Mouse (Mus musculus) thymus, adult 2 months (tissue): ENCODE measurements around the gene Tjp1. TPM values are rescaled to one million over a fixed set of nuclear protein-coding genes. Genes with fewer than 3 reads are reported as not detected.

Experiments
- DNase-seq: peaks from one replicate; pipeline ENCODE4 v3.0.0; 2021
- H3K27ac ChIP-seq: fragments of 200-500 bp; 2 replicates; pipeline ENCODE4 v1.5.1; 2012; ENCODE audit warnings: low read length, control low read depth; ENCODE audit not compliant: control insufficient read depth, insufficient read depth
- H3K27me3 ChIP-seq: fragments of 200-500 bp; 2 replicates; pipeline ENCODE4 v1.6.1; 2012; ENCODE audit warnings: mild to moderate bottlenecking, low read length, moderate library complexity, mixed read lengths; ENCODE audit not compliant: control insufficient read depth, insufficient read depth
- H3K36me3 ChIP-seq: fragments of 200-500 bp; 2 replicates; pipeline ENCODE4 v1.6.1; 2012; ENCODE audit warnings: mild to moderate bottlenecking, low read length, moderate library complexity; ENCODE audit not compliant: control insufficient read depth, insufficient read depth
- H3K4me1 ChIP-seq: fragments of 200-500 bp; replicated peaks from 2 replicates; pipeline ENCODE4 v1.6.1; 2012; ENCODE audit warnings: low read length; ENCODE audit not compliant: control insufficient read depth, insufficient read depth
- H3K4me3 ChIP-seq: fragments of 200-500 bp; 2 replicates; pipeline ENCODE4 v1.5.1; 2012; ENCODE audit warnings: mild to moderate bottlenecking, low read length, control low read depth, moderate library complexity; ENCODE audit not compliant: control insufficient read depth, insufficient read depth
- CTCF ChIP-seq: fragments of 200-500 bp; IDR thresholded peaks from 2 replicates; pipeline ENCODE4 v1.5.1; 2012; ENCODE audit warnings: mild to moderate bottlenecking, control low read depth, low read length, moderate library complexity, borderline replicate concordance; ENCODE audit not compliant: control insufficient read depth, poor library complexity, insufficient read depth; ENCODE audit errors: extremely low read depth
- POLR2A ChIP-seq: fragments of 200-500 bp; IDR thresholded peaks from 2 replicates; pipeline ENCODE4 v1.6.1; 2012; ENCODE audit warnings: mild to moderate bottlenecking, low read length, control low read depth, moderate library complexity; ENCODE audit not compliant: control insufficient read depth, poor library complexity, insufficient read depth; ENCODE audit errors: extremely low read depth
- WGBS: fragments of 180-500 bp; shearing (Covaris S2); methylation state at CpG from one replicate; pipeline ENCODE4 v1.1.7; 2018; 5-methylcytosine and 5-hydroxymethylcytosine counted together
- polyA plus RNA-seq: library from polyadenylated mRNA; depleted of rRNA; stranded (reverse); fragments of >200 nt; gene quantifications from 2 replicates; pipeline ENCODE4 v1.2.3, GENCODE M21; 2012

Gene Tjp1
- polyA plus RNA-seq, 1 experiment = 3.6 TPM

GRCm38 (mm10) chr7:65490526-65490925, 37.1 kb downstream of the Tjp1 start:
- Histone ChIP-seq H3K27ac (no peak overlapping the region), H3K36me3 (no peaks in the 10 kb centered on the region), H3K27me3 (no peaks in the 10 kb centered on the region), H3K4me1 (no peaks in the 10 kb centered on the region), H3K4me3 (no peak overlapping the region)
- TF ChIP-seq POLR2A = no peak
- no peak for TF ChIP-seq CTCF
- DNase-seq = no peak
- WGBS = 85% methylated on average over 7 of the region's 7 CpGs

GRCm38 (mm10) chr7:65489742-65490141, 37.8 kb downstream of the Tjp1 start:
- no peaks in the 10 kb centered on the region for H3K4me1 ChIP-seq
- WGBS = 90% methylated on average over 9 of the region's 9 CpGs
- no peak for TF ChIP-seq POLR2A
- TF ChIP-seq CTCF = no peak

GRCm38 (mm10) chr7:65489195-65489594, 38.4 kb downstream of the Tjp1 start:
- no peak for TF ChIP-seq CTCF
- TF ChIP-seq POLR2A = no peak
- 94% methylated on average over 6 of the region's 6 CpGs for WGBS

More at GRCm38 (mm10) chr7:65489742-65490141, 37.8 kb downstream of the Tjp1 start:
- Histone ChIP-seq H3K27me3 (no peaks in the 10 kb centered on the region), H3K4me3 (no peak overlapping the region), H3K27ac (no peak overlapping the region), H3K36me3 (no peaks in the 10 kb centered on the region)
- DNase-seq = no peak

GRCm38 (mm10) chr7:65486259-65486681, 41.3 kb downstream of the Tjp1 start:
- Histone ChIP-seq H3K36me3 (no peaks in the 10 kb centered on the region), H3K27ac (no peak overlapping the region), H3K4me1 (no peaks in the 10 kb centered on the region), H3K4me3 (no peak overlapping the region), H3K27me3 (no peaks in the 10 kb centered on the region)
- TF ChIP-seq CTCF (no peak), POLR2A (no peak)
- no peak for DNase-seq
- WGBS = 24% methylated on average over 13 of the region's 13 CpGs

More at GRCm38 (mm10) chr7:65489195-65489594, 38.4 kb downstream of the Tjp1 start:
- Histone ChIP-seq H3K27ac (no peak overlapping the region), H3K27me3 (no peaks in the 10 kb centered on the region), H3K4me3 (no peak overlapping the region), H3K36me3 (no peaks in the 10 kb centered on the region), H3K4me1 (no peaks in the 10 kb centered on the region)
- no peak for DNase-seq

GRCm38 (mm10) chr7:65484170-65484778, 43.3 kb downstream of the Tjp1 start:
- WGBS = 19% methylated on average over 5 of the region's 5 CpGs
- H3K4me1 ChIP-seq = no peaks in the 10 kb centered on the region
- H3K36me3 ChIP-seq = no peaks in the 10 kb centered on the region
- H3K27me3 ChIP-seq = no peaks in the 10 kb centered on the region
- no peak for TF ChIP-seq CTCF
- no peak for TF ChIP-seq POLR2A
- H3K27ac ChIP-seq = no peak overlapping the region
- H3K4me3 ChIP-seq = no peak overlapping the region
- no peak for DNase-seq

- Histone ChIP-seq H3K27ac (no peak overlapping the region), H3K4me3 (no peak overlapping the region), H3K4me1 (no peaks in the 10 kb centered on the region), H3K27me3 (no peaks in the 10 kb centered on the region), H3K36me3 (no peaks in the 10 kb centered on the region)
- DNase-seq = no peak
- TF ChIP-seq POLR2A = no peak
- TF ChIP-seq CTCF = no peak
- 84% methylated on average over 2 of the region's 2 CpGs for WGBS
Measured at GRCm38 (mm10) chr7:65482216-65482615, 45.4 kb downstream of the Tjp1 start.
